Mouse (Mus musculus) brain, embryonic 14.5 days (tissue): ENCODE measurements at regions not wholly inside any gene's neighbourhood (a gene's known extent, or its start where the extent isn't known, plus 50 kb on each side); places are given as distances from the start of the nearest gene placed in this dataset.

Experiments used
- CTCF ChIP-seq: fragments of 200-500 bp; IDR thresholded peaks from 2 replicates; pipeline ENCODE4 v1.5.1; 2012; ENCODE audit warnings: inconsistent platforms, mild to moderate bottlenecking, moderate library complexity, borderline replicate concordance; ENCODE audit not compliant: insufficient read depth, insufficient read length; ENCODE audit errors: extremely low read depth
- POLR2A ChIP-seq: fragments of 200-500 bp; IDR thresholded peaks from 2 replicates; pipeline ENCODE4 v1.6.1; 2012; ENCODE audit warnings: mild to moderate bottlenecking, inconsistent platforms, borderline replicate concordance; ENCODE audit not compliant: poor library complexity, insufficient read depth, insufficient read length, severe bottlenecking; ENCODE audit errors: extremely low read depth

- no peak for TF ChIP-seq CTCF
- TF ChIP-seq POLR2A, result no peak
Observed at GRCm38 (mm10) chr13:79297225-79297710, 1097.7 kb upstream of the Nr2f1 start.
